Mouse (Mus musculus) cerebellum, adult 11-12 months (tissue): ENCODE data around the gene Hs3st4.

Source experiments
- DNase-seq: peaks from one replicate; pipeline ENCODE4 v3.0.0; 2022

Hs3st4 gene

DNA sequence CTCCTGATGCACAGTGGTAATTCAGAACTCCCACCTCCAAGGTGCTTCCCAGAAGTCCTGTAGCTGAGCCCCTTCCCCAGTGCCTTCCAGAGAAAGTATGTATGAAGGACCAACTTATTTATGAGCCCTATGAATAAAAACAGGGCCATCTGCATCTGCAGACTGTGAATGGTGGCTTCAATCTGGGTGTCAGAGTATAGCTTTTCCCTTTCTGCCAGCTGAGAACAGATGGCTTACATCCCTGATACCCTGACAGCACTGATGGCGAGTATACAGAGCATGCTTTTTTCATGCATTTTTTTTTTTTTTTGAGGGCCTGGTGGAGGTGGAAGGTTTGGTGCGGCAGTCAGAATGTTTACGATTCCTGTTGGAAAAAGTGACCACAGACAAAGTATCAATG lies 375.4 kb downstream of the Hs3st4 start:
- DNase-seq: no peak

DNA sequence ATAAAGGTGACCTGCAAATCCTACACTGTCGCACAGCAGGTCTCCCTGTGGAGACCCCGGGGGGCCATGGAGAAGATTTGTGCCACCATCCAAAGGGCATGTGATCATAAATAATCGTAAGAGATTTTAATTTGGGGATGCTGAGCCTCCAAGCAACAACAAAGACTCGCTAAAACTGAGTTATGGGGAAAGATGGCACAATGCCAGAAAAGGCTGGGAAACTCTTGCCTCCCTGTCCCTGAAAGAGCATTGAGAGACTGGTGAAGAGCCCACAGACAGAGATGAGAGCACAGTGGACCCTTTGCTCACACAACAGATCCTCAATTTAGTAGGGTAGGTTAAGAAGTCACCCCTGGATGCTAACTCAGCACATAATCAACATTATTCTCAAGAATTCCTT lies 377.2 kb downstream of the Hs3st4 start:
- DNase-seq: no peak

DNA sequence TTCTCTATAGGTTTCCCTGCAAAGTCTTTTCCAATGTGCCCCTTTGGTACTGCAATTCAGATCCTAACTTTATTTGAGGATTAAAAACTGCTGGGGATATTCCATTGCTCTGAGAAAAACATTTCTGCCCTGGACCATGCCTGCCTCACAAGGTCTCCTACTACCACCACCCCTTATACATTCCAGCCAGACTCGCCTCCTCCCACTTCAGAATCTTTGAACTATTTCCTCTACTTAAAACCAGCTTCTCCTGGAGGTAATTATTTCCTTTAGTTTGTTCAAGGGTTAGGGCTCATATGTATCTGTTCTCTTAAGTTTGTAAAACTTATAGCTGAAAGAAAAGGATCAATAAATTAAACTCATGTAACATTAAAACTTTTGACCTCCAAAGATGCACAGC lies 389.6 kb downstream of the Hs3st4 start:
- no peak for DNase-seq

DNA sequence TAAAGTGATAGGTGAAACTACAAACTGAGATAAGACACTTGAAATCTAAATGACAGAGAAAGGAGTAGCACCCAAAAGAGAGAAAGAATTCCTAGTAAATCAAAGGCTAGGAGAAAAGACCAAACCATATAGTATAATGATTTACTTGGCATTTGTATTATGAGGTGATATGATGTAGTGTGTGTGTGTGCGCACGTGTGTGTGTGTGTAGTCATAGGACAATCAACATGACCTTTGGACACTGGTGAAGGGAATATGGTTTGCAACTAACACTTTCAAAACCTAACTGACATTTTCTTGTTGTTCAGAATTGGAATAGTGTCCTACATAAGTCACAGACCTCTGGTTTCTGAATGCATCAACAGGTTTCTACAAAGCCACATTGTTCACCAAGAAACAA lies 390.0 kb downstream of the Hs3st4 start:
- no peak for DNase-seq

DNA sequence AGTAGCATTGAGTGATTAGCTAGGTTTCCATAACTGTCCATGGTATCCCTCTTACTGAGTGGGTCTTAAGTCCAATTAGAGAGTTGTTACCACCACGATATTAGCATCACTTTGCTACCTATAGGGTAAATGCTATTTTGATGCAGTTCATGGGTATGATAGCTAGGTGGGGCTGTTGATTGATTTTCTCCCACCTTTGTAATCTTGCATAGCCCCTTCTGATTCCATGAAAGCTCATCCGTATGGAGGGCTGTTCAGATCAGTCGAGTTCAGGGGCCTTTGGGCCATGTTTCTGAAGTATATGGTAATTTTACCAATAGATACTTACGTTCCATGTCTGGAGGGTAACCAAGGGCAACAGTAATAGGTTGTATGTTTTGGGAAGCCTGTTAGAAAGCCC lies 400.8 kb downstream of the Hs3st4 start:
- no peak for DNase-seq

DNA sequence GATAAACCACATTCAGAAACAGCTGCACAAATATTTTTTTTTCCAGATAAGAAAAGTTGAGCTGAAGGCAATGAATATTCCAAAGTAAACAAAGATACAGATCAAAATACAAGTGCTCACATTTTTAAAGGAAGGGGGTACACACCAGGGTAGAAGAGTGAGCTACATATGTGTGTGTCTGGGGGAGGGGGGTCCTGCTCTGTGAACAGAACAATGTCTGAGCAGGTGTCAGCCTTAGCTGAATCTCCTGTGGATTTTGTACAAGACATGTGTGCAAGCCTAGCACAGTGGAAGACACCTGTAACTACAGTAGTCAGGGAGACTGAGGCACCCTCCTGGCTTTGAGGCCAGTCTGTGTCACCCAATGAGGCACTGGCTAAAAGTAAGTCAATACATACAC lies 416.5 kb downstream of the Hs3st4 start:
- DNase-seq: no peak

DNA sequence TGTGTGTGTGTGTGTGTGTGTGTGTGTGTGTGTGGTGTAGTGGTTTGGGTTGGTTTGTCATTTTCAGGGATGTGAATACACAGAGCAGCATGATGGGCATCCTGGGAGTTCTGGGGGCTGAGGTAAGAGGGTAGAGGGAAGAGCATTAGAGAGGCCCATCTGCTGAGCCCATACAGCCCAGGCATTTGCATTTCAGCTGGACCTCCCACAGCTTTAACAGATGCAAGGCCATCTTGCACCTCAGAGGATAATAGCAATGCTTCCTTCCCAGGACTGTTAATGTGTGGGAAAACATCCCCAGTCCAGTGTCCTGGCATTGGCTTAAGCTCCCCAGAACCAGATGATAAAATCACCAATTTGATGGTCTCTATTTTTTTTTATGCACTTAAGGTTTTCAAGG lies 444.3 kb downstream of the Hs3st4 start:
- DNase-seq: peak; percentile 9
